Mouse (Mus musculus): Measurements from ENCODE around the gene Tamm41.

The Tamm41 gene

GRCm38 (mm10) chr6:115037103-115038094 is at the start of gene Tamm41:
Gene Tamm41, minus strand, starts transcription at chr6:115037876.
- peak; percentile 67 for DNase-seq (ENCODE audit: low read depth, low spot score)

- no peak for DNase-seq (ENCODE audit: low read depth, low spot score)
These were observed 47.7 kb upstream of the Tamm41 start for GRCm38 (mm10) chr6:115085274-115085841.

GRCm38 (mm10) chr6:115076781-115077575 is 39.3 kb upstream of the Tamm41 start:
- no peak for DNase-seq (ENCODE audit: low read depth, low spot score)

- no peak for DNase-seq (ENCODE audit: low read depth, low spot score)
These were observed 34.3 kb upstream of the Tamm41 start for GRCm38 (mm10) chr6:115072024-115072423.

- peak; percentile 9 for DNase-seq (ENCODE audit: low read depth, low spot score)
These were observed 27.9 kb upstream of the Tamm41 start for GRCm38 (mm10) chr6:115065411-115066241.

- no peak for DNase-seq (ENCODE audit: low read depth, low spot score)
These were observed 25.1 kb upstream of the Tamm41 start for GRCm38 (mm10) chr6:115062605-115063350.

- DNase-seq (ENCODE audit: low read depth, low spot score) = no peak
These were observed 21.6 kb upstream of the Tamm41 start for GRCm38 (mm10) chr6:115059227-115059626.

- no peak for DNase-seq (ENCODE audit: low read depth, low spot score)
These were observed 19.0 kb upstream of the Tamm41 start for GRCm38 (mm10) chr6:115056699-115057098.

GRCm38 (mm10) chr6:115055440-115055839 is 17.8 kb upstream of the Tamm41 start:
- DNase-seq (ENCODE audit: low read depth, low spot score) = no peak

- no peak for DNase-seq (ENCODE audit: low read depth, low spot score)
These were observed 14.0 kb upstream of the Tamm41 start for GRCm38 (mm10) chr6:115051586-115052197.

- DNase-seq (ENCODE audit: low read depth, low spot score) = no peak
These were observed 11.3 kb upstream of the Tamm41 start for GRCm38 (mm10) chr6:115049015-115049414.

- DNase-seq (ENCODE audit: low read depth, low spot score) = no peak
These were observed 10.1 kb upstream of the Tamm41 start for GRCm38 (mm10) chr6:115047816-115048215.

- DNase-seq (ENCODE audit: low read depth, low spot score) = no peak
These were observed 8.4 kb upstream of the Tamm41 start for GRCm38 (mm10) chr6:115046064-115046463.

- no peak for DNase-seq (ENCODE audit: low read depth, low spot score)
These were observed 7.0 kb upstream of the Tamm41 start for GRCm38 (mm10) chr6:115044709-115045108.

- DNase-seq (ENCODE audit: low read depth, low spot score) = no peak
These were observed 6.2 kb upstream of the Tamm41 start for GRCm38 (mm10) chr6:115043657-115044500.

GRCm38 (mm10) chr6:115042609-115043008 is 4.9 kb upstream of the Tamm41 start:
- no peak for DNase-seq (ENCODE audit: low read depth, low spot score)

- no peak for DNase-seq (ENCODE audit: low read depth, low spot score)
These were observed 4.2 kb downstream of the Tamm41 start for GRCm38 (mm10) chr6:115033441-115033840.

GRCm38 (mm10) chr6:115030098-115030497 is 7.6 kb downstream of the Tamm41 start:
- no peak for DNase-seq (ENCODE audit: low read depth, low spot score)

GRCm38 (mm10) chr6:115029248-115029647 is 8.4 kb downstream of the Tamm41 start:
- no peak for DNase-seq (ENCODE audit: low read depth, low spot score)
